In the genomic region with DNA sequence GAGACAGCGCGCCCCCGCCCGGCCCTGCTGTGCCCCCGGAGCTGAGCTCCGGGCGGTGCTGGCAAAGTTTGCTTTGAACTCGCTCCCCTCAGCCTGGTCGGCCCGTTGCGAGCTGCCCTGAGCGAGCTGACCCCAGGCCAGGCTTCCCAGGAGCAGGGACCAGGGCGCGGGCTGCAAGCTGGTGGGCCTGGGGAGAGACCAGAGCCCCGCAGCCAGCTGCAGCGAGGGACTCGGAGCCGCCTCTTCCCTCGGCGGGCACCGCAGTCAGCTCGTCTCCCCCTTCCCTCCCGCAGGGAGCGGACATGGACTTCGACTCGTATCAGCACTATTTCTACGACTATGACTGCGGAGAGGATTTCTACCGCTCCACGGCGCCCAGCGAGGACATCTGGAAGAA, we compare ENCODE assay signal across 8 mouse cellular contexts. TPM values are rescaled to one million over a fixed set of nuclear protein-coding genes. Genes with fewer than 3 reads are reported as not detected.
DNase-seq lines count a peak whose midpoint lies in the region; ATAC-seq and TF ChIP-seq lines count a peak whose summit lies in the region.

No protein-coding gene starts in this region.

- H3K4me3 ChIP-seq in CH12.LX (replicated peaks in 1 of 3; ENCODE audit: low read depth in 2 of 3, low read length in 2 of 3, poor library complexity in 1 of 3): peak overlapping the region; percentile 52 to 79 (median 60)
- H3K4me3 ChIP-seq in embryonic facial prominence, embryonic 15.5 days (replicated peaks): peak overlapping the region; percentile 79
- peak overlapping the region; percentile 91 for H3K4me3 ChIP-seq in hindbrain, postnatal 0 days (ENCODE audit: low read length)
- H3K4me3 ChIP-seq in lung, embryonic 14.5 days (ENCODE audit: low read depth, low read length): peak overlapping the region; percentile 70

- in situ Hi-C loops in CH12.LX (cut with MboI; ENCODE audit: low pct_ligation_motif_present, low pct_unique_long_range_greater_than_20kb, low sequenced_read_pairs): no loop called here

- TF ChIP-seq EP300 in CH12.LX (IDR thresholded peaks at IDR 0.05; ENCODE audit: low read length): no peak

- H3K9me3 ChIP-seq in CH12.LX (replicated peaks; ENCODE audit: low read length): no peaks in the 10 kb centered on the region
- H3K9me3 ChIP-seq in embryonic facial prominence, embryonic 15.5 days (replicated peaks): no peaks in the 10 kb centered on the region
- no peaks in the 10 kb centered on the region for H3K9me3 ChIP-seq in hindbrain, postnatal 0 days (ENCODE audit: low read length)
- no peaks in the 10 kb centered on the region; the same call in 1 of the 2 replicates for H3K9me3 ChIP-seq in lung, embryonic 14.5 days (ENCODE audit: low read depth, low read length)

- H3K4me2 ChIP-seq in CH12.LX (ENCODE audit: insufficient read depth, low read depth, poor library complexity, severe bottlenecking): peak overlapping the region; percentile 100
- peak overlapping the region; percentile 94 for H3K4me2 ChIP-seq in embryonic facial prominence, embryonic 15.5 days (replicated peaks)
- H3K4me2 ChIP-seq in hindbrain, postnatal 0 days (ENCODE audit: low read depth, low read length): peak overlapping the region; percentile 90
- peak overlapping the region; percentile 98 for H3K4me2 ChIP-seq in lung, embryonic 14.5 days

- dilution Hi-C loops in CH12.LX (cut with MboI; ENCODE audit: extremely low pct_ligation_motif_present, extremely low pct_unique_long_range_greater_than_20kb, low sequenced_read_pairs): no loop called here

- peaks cover 32% of the 10 kb centered on the region for H3K27me3 ChIP-seq in CH12.LX (replicated peaks)
- H3K27me3 ChIP-seq in embryonic facial prominence, embryonic 15.5 days: no peaks in the 10 kb centered on the region
- H3K27me3 ChIP-seq in hindbrain, postnatal 0 days (ENCODE audit: insufficient read depth, low read length): no peaks in the 10 kb centered on the region
- peaks cover 23% of the 10 kb centered on the region for H3K27me3 ChIP-seq in lung, embryonic 14.5 days (ENCODE audit: insufficient read depth, low read length)

- TF ChIP-seq CTCF in CH12.LX (conservative IDR thresholded peaks at IDR 0.05 in 1 of 2, IDR thresholded peaks at IDR 0.05 in 1 of 2; ENCODE audit: low read depth in 2 of 2, low read length in 2 of 2): no peak
- TF ChIP-seq CTCF in hindbrain, postnatal 0 days (IDR thresholded peaks at IDR 0.05; ENCODE audit: low read depth): no peak
- no peak for TF ChIP-seq CTCF in lung, embryonic 14.5 days (IDR thresholded peaks at IDR 0.05; ENCODE audit: low read depth)

- H3K79me2 ChIP-seq in CH12.LX (replicated peaks; ENCODE audit: control insufficient read depth, extremely low read depth, insufficient read depth, poor library complexity, severe bottlenecking): no peaks in the 10 kb centered on the region

- H3K4me1 ChIP-seq in CH12.LX (ENCODE audit: control insufficient read depth in 1 of 2, insufficient read depth in 2 of 2): peaks cover 0 to 27% of the 10 kb centered on the region in 2 experiments; a peak in 2 of 4 replicates
- H3K4me1 ChIP-seq in embryonic facial prominence, embryonic 15.5 days: peaks cover 40% of the 10 kb centered on the region
- H3K4me1 ChIP-seq in hindbrain, postnatal 0 days (ENCODE audit: insufficient read depth, low read length): peaks cover 19% of the 10 kb centered on the region
- 0 out of 2 replicates have a peak, but pooled peaks cover 3% of the 10 kb centered on the region for H3K4me1 ChIP-seq in lung, embryonic 14.5 days (ENCODE audit: insufficient read depth)

- ATAC-seq in embryonic facial prominence, embryonic 15.5 days (ENCODE audit: insufficient number of reproducible peaks, low FRiP score, low TSS enrichment, low read depth): peak; percentile 15; the same call in 1 of the 2 replicates
- ATAC-seq in hindbrain, postnatal 0 days: peak; percentile 24
- peak; percentile 38; the same call in 1 of the 2 replicates for ATAC-seq in lung, embryonic 14.5 days (ENCODE audit: insufficient read depth)
- ATAC-seq in activated CD4-positive, CD25-positive, alpha-beta regulatory T cell, adult 4 months: no peak

- H3K36me3 ChIP-seq in CH12.LX (replicated peaks in 1 of 2; ENCODE audit: control insufficient read depth in 1 of 2, insufficient read depth in 1 of 2, low read length in 1 of 2): no peaks in the 10 kb centered on the region
- no peaks in the 10 kb centered on the region for H3K36me3 ChIP-seq in embryonic facial prominence, embryonic 15.5 days
- no peaks in the 10 kb centered on the region; the same call in 1 of the 2 replicates for H3K36me3 ChIP-seq in hindbrain, postnatal 0 days (ENCODE audit: insufficient read depth, low read length)
- no peaks in the 10 kb centered on the region for H3K36me3 ChIP-seq in lung, embryonic 14.5 days (ENCODE audit: insufficient read depth)

- peak overlapping the region; percentile 5; the same call in 1 of the 2 replicates for H3K9ac ChIP-seq in CH12.LX (ENCODE audit: insufficient read depth, low read depth)
- H3K9ac ChIP-seq in embryonic facial prominence, embryonic 15.5 days: peak overlapping the region; percentile 69
- peak overlapping the region; percentile 89 for H3K9ac ChIP-seq in hindbrain, postnatal 0 days (replicated peaks; ENCODE audit: low read length)
- H3K9ac ChIP-seq in lung, embryonic 14.5 days: peak overlapping the region; percentile 65

- WGBS in embryonic facial prominence, embryonic 15.5 days: under 1% methylated on average over 29 of the region's 32 CpGs
- under 1% methylated on average over 29 of the region's 32 CpGs for WGBS in hindbrain, postnatal 0 days
- 0% methylated on average over 32 of the region's 32 CpGs for WGBS in lung, embryonic 14.5 days

- DNase-seq in frontal cortex, postnatal 36 days (ENCODE audit: low spot score in 2 of 2): peak; percentile 41 to 42
- DNase-seq in frontal cortex, postnatal 25 days (ENCODE audit: low spot score in 2 of 2): no peak
- no peak for DNase-seq in CH12.LX (ENCODE audit: extremely low read depth)
- peak; percentile 62 for DNase-seq in hindbrain, postnatal 0 days (ENCODE audit: low spot score)
- DNase-seq in lung, embryonic 14.5 days: peak; percentile 63
- peak; percentile 68 for DNase-seq in ovary, postnatal 36 days (ENCODE audit: low spot score)

- TF ChIP-seq POLR2A in CH12.LX (IDR thresholded peaks at IDR 0.05; ENCODE audit: low read depth, low read length): no peak

- no peak for TF ChIP-seq RAD21 in CH12.LX (IDR thresholded peaks at IDR 0.05; ENCODE audit: low read depth, low read length)

- H3K27ac ChIP-seq in CH12.LX (ENCODE audit: insufficient read depth, low read depth): no peak overlapping the region
- peak overlapping the region; percentile 91 for H3K27ac ChIP-seq in embryonic facial prominence, embryonic 15.5 days (replicated peaks)
- peak overlapping the region; percentile 85 for H3K27ac ChIP-seq in hindbrain, postnatal 0 days
- peak overlapping the region; percentile 82 for H3K27ac ChIP-seq in lung, embryonic 14.5 days (ENCODE audit: low read depth)

TF ChIP-seq in CH12.LX, 34 proteins besides CTCF, POLR2A, EP300 and RAD21:
- TF ChIP-seq ZKSCAN1 (IDR thresholded peaks at IDR 0.05; ENCODE audit: borderline replicate concordance, low read depth, low read length) (no peak), UBTF (IDR thresholded peaks at IDR 0.05; ENCODE audit: low read depth, low read length) (peak; percentile 83; the same call in 1 of the 2 replicates)
TF ChIP-seq in CH12.LX: peak in this region for 1.

RNA-seq across cellular contexts. Expression of gene Mycl, which starts 0.8 kb away (rescaled TPM):
- total RNA-seq in CH12.LX (2012; rRNA removed) (0.46 and 0.51 TPM in 2 replicates), CH12.LX (2014; rRNA removed) (0.38 and 0.41 TPM in 2 replicates)
- polyA plus RNA-seq in CH12.LX (2012; ENCODE audit: insufficient read length, low read depth): 0.44 and 0.65 TPM in 2 replicates
- polyA plus RNA-seq in embryonic facial prominence, embryonic 15.5 days (2015; fragmentation: Nextera tagmentation; extraction: Ambion mirVana): 38.9 and 49.5 TPM in 2 replicates
- 67.5 and 79.4 TPM in 2 replicates for total RNA-seq in hindbrain, postnatal 0 days (2014; rRNA removed)
- polyA plus RNA-seq in hindbrain, postnatal 0 days (2015; fragmentation: Nextera tagmentation; extraction: Ambion mirVana): 34.3 and 34.8 TPM in 2 replicates
- polyA plus RNA-seq in lung, embryonic 14.5 days (2014; fragmentation: Nextera tagmentation; extraction: Ambion mirVana): 15.2 and 16.5 TPM in 2 replicates
- polyA plus RNA-seq in activated CD4-positive, CD25-positive, alpha-beta regulatory T cell, adult 4 months (2017; shearing (Covaris generic)): not detected

RNA-seq across cellular contexts. Expression of gene Trit1, which starts 20.2 kb away (rescaled TPM):
- total RNA-seq in CH12.LX (2012; rRNA removed) (17.7 and 18.9 TPM in 2 replicates), CH12.LX (2014; rRNA removed) (21.3 and 21.9 TPM in 2 replicates)
- polyA plus RNA-seq in CH12.LX (2012; ENCODE audit: insufficient read length, low read depth): 19.8 and 22.2 TPM in 2 replicates
- 21.6 and 23.4 TPM in 2 replicates for polyA plus RNA-seq in embryonic facial prominence, embryonic 15.5 days (2015; fragmentation: Nextera tagmentation; extraction: Ambion mirVana)
- 11.1 and 18.5 TPM in 2 replicates for total RNA-seq in hindbrain, postnatal 0 days (2014; rRNA removed)
- 17.0 and 18.3 TPM in 2 replicates for polyA plus RNA-seq in hindbrain, postnatal 0 days (2015; fragmentation: Nextera tagmentation; extraction: Ambion mirVana)
- polyA plus RNA-seq in lung, embryonic 14.5 days (2014; fragmentation: Nextera tagmentation; extraction: Ambion mirVana): 16.4 and 20.9 TPM in 2 replicates
- 10 to 100 TPM; 16.5 to 17.2 TPM for polyA plus RNA-seq in activated CD4-positive, CD25-positive, alpha-beta regulatory T cell, adult 4 months (2017; shearing (Covaris generic))

RNA-seq across cellular contexts. Expression of gene Mfsd2a, which starts 35.2 kb away (rescaled TPM):
- total RNA-seq in CH12.LX (2012; rRNA removed) (17.3 and 29.8 TPM in 2 replicates), CH12.LX (2014; rRNA removed) (15.2 and 18.3 TPM in 2 replicates)
- polyA plus RNA-seq in CH12.LX (2012; ENCODE audit: insufficient read length, low read depth): 13.0 and 17.4 TPM in 2 replicates
- polyA plus RNA-seq in embryonic facial prominence, embryonic 15.5 days (2015; fragmentation: Nextera tagmentation; extraction: Ambion mirVana): 10.5 and 11.4 TPM in 2 replicates
- 63.6 and 68.0 TPM in 2 replicates for total RNA-seq in hindbrain, postnatal 0 days (2014; rRNA removed)
- 34.9 and 42.6 TPM in 2 replicates for polyA plus RNA-seq in hindbrain, postnatal 0 days (2015; fragmentation: Nextera tagmentation; extraction: Ambion mirVana)
- polyA plus RNA-seq in lung, embryonic 14.5 days (2014; fragmentation: Nextera tagmentation; extraction: Ambion mirVana): 1.1 and 1.4 TPM in 2 replicates
- polyA plus RNA-seq in activated CD4-positive, CD25-positive, alpha-beta regulatory T cell, adult 4 months (2017; shearing (Covaris generic)): 1 to 10 TPM; 1.3 to 1.6 TPM

Comparison
In these comparisons a context has a peak if more than half of its experiments do, and no peak if none do; other contexts are left out.
1. DNase-seq: peak in frontal cortex, postnatal 36 days (2 of 2), hindbrain, postnatal 0 days (single experiment), lung, embryonic 14.5 days (single experiment) and ovary, postnatal 36 days (single experiment); none in frontal cortex, postnatal 25 days (0 of 2) and CH12.LX (single experiment).
2. H3K9ac ChIP-seq: peak in every context shown above with its lines; median percentile 89 in hindbrain, postnatal 0 days; 69 in embryonic facial prominence, embryonic 15.5 days; 65 in lung, embryonic 14.5 days; 5 in CH12.LX.
3. Peak in every context shown above with its lines, with median percentiles within 50 percentile points of each other: H3K4me2 ChIP-seq and H3K4me3 ChIP-seq.